Mouse (Mus musculus) lung, embryonic 16.5 days (tissue): ENCODE results near the gene Cptp. TPM values are rescaled to one million over a fixed set of nuclear protein-coding genes. Genes with fewer than 3 reads are reported as not detected.

ENCODE experiments used
- ATAC-seq: fragments of 200-750 bp; cut with Nextera tagmentation; 2 replicates; pipeline ENCODE4 v1.8.0; 2017; ENCODE audit warnings: low read depth, mild to moderate bottlenecking, moderate library complexity
- H3K27ac ChIP-seq: fragments of 300-500 bp; sonication (generic); 2 replicates; pipeline ENCODE4 v1.5.1; 2014; ENCODE audit warnings: mild to moderate bottlenecking, control low read depth, low read length
- H3K27me3 ChIP-seq: fragments of 300-500 bp; sonication (generic); 2 replicates; pipeline ENCODE4 v1.6.1; 2014; ENCODE audit warnings: low read depth, low read length, mixed read lengths; ENCODE audit not compliant: control insufficient read depth, insufficient read depth
- H3K36me3 ChIP-seq: fragments of 300-500 bp; sonication (generic); 2 replicates; pipeline ENCODE4 v1.6.1; 2014; ENCODE audit warnings: low read length; ENCODE audit not compliant: control insufficient read depth, insufficient read depth
- H3K4me1 ChIP-seq: fragments of 300-500 bp; sonication (generic); replicated peaks from 2 replicates; pipeline ENCODE4 v1.6.1; 2014; ENCODE audit warnings: low read length, mixed read lengths; ENCODE audit not compliant: control insufficient read depth, insufficient read depth
- H3K4me2 ChIP-seq: fragments of 300-500 bp; sonication (generic); 2 replicates; pipeline ENCODE4 v1.6.1; 2014; ENCODE audit warnings: low read depth, low read length, control low read depth
- H3K4me3 ChIP-seq: fragments of 300-500 bp; sonication (generic); 2 replicates; pipeline ENCODE4 v1.5.1; 2014; ENCODE audit warnings: mild to moderate bottlenecking, low read length, control low read depth
- H3K9ac ChIP-seq: fragments of 300-500 bp; sonication (generic); 2 replicates; pipeline ENCODE4 v1.6.1; 2014; ENCODE audit warnings: low read length, control low read depth
- H3K9me3 ChIP-seq: fragments of 300-500 bp; sonication (generic); 2 replicates; pipeline ENCODE4 v1.6.1; 2016; ENCODE audit warnings: low read length; ENCODE audit not compliant: control insufficient read depth
- WGBS: fragments of 180-500 bp; shearing (Covaris S2); extraction: QIAGEN DNeasy Blood & Tissue Kit; methylation state at CpG from one replicate; pipeline ENCODE4 v1.1.7; 2014; 5-methylcytosine and 5-hydroxymethylcytosine counted together
- polyA plus RNA-seq: library from polyadenylated mRNA; unstranded; fragments of >200 nt; fragmentation: Nextera tagmentation; extraction: Ambion mirVana; gene quantifications from 2 replicates; pipeline ENCODE4 v1.2.1, GENCODE M21; 2015

The Cptp gene
- polyA plus RNA-seq, 1 experiment from 2014 or later = 16.4 TPM

DNA sequence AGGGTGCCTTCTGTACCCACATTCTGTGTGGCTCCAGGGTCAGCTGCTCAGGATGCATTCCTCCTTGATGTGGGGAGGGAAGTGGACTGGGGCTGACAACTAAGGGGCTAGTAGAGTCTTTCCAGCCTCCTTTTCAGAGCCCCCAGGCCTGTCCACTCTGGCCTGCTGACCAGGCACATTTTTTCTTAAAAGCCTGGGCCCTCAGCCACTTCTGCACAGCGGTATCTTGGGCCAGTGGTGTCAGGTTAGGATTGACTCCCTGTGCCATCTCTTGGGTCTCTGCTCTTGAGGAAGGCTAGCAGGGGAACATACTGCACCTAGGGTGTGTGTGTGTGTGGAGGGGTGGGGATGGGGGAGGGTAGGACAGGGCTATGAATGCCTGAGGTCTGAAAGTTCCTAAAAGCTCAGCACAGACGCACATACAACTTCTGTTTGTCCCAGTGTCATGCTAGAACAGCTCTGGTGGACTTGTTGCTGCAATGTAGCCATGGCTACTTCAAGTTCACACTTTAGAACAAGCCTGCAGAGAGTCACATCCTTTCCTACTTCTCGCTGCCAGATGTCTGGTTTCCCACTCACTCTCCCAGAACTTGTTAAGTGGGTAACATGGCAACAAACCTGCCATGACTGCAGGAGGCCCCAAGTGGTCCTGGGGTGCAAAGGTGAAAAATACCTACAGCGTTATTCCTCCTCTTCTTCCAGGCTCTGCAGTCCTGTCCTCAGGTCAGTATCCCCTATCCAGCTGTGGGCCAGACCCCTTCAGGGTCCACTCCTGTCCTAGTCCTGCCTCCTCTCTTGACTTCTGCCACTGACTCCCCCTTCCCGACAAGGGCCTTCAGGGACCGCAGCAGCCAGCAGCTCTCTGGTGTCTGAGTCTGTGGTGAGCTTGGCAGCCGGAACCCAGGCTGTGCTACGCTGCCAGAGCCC, 28.9 kb downstream of the Cptp start:
- ATAC-seq = peak; percentile 4; the same call in 1 of the 2 replicates
- Histone ChIP-seq H3K9ac (peak overlapping the region; percentile 78), H3K4me1 (peaks cover 37% of the 10 kb centered on the region), H3K4me3 (peak overlapping the region; percentile 67), H3K9me3 (no peaks in the 10 kb centered on the region), H3K4me2 (peak overlapping the region; percentile 92), H3K36me3 (peaks cover 13% of the 10 kb centered on the region), H3K27me3 (peaks cover 8% of the 10 kb centered on the region), H3K27ac (peak overlapping the region; percentile 99)
- WGBS = 8% methylated on average over 8 of the region's 8 CpGs

GRCm38 (mm10) chr4:155839483-155839910, 29.7 kb downstream of the Cptp start, which contains the start of gene Mxra8:
Gene Mxra8, plus strand, starts transcription at chr4:155839680.
- Histone ChIP-seq H3K9me3 (no peaks in the 10 kb centered on the region), H3K4me3 (peak within 1 kb of the TSS; percentile 67), H3K27me3 (peaks cover 8% of the 10 kb centered on the region), H3K4me1 (peaks cover 37% of the 10 kb centered on the region), H3K9ac (peak within 1 kb of the TSS; percentile 78), H3K36me3 (peaks cover 13% of the 10 kb centered on the region), H3K27ac (peak within 1 kb of the TSS; percentile 99), H3K4me2 (peak within 1 kb of the TSS; percentile 92)
- peak; percentile 94 for ATAC-seq
- 4% methylated on average over 16 of the region's 16 CpGs for WGBS

- WGBS = 30% methylated on average over 8 of the region's 8 CpGs
- Histone ChIP-seq H3K27ac (peak overlapping the region; percentile 99), H3K4me3 (no peak overlapping the region), H3K4me1 (peaks cover 45% of the 10 kb centered on the region), H3K9me3 (no peaks in the 10 kb centered on the region), H3K9ac (peak overlapping the region; percentile 28), H3K36me3 (peaks cover 13% of the 10 kb centered on the region), H3K4me2 (peak overlapping the region; percentile 92), H3K27me3 (peaks cover 8% of the 10 kb centered on the region)
- peak; percentile 37 for ATAC-seq
These were observed 30.8 kb downstream of the Cptp start for GRCm38 (mm10) chr4:155838187-155839153.

- Histone ChIP-seq H3K4me2 (peak overlapping the region; percentile 43), H3K4me3 (no peak overlapping the region), H3K9ac (peak overlapping the region; percentile 28; the same call in 1 of the 2 replicates), H3K36me3 (peaks cover 7% of the 10 kb centered on the region), H3K27me3 (peaks cover 8% of the 10 kb centered on the region), H3K4me1 (peaks cover 52% of the 10 kb centered on the region), H3K27ac (peak overlapping the region; percentile 99), H3K9me3 (no peaks in the 10 kb centered on the region)
- WGBS = 39% methylated on average over 11 of the region's 11 CpGs
- peak; percentile 7; the same call in 1 of the 2 replicates for ATAC-seq
These were observed 31.7 kb downstream of the Cptp start for GRCm38 (mm10) chr4:155837404-155838010.

DNA sequence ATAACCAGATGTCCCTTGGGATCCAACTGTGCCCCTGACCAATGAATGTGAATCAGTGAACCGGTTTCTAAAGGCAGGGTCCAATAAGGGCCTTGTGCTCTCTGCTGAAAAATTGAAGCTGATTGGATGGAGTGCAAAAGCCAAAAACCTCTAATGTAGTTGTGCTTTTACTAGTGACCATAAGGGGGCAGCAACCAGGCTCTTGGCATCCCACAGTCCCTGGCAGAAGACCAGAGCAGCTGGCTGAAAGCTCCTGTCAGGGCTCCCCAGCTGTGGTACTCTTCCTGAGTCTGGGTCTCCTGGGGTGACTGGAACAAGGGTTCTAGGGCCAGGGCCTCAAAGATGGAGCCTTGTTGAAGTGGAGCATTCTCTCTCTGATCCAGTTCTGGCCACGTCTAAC, 35.4 kb downstream of the Cptp start:
- WGBS = 17% methylated on average over 2 of the region's 2 CpGs
- Histone ChIP-seq H3K27ac (peak overlapping the region; percentile 79), H3K36me3 (no peaks in the 10 kb centered on the region; the same call in 1 of the 2 replicates), H3K9ac (no peak overlapping the region), H3K9me3 (no peaks in the 10 kb centered on the region), H3K4me1 (peaks cover 40% of the 10 kb centered on the region), H3K27me3 (no peaks in the 10 kb centered on the region), H3K4me2 (0 out of 2 replicates have a peak overlapping the region, but pooled peaks have one; percentile 22), H3K4me3 (no peak overlapping the region)
- ATAC-seq = peak; percentile 32

DNA sequence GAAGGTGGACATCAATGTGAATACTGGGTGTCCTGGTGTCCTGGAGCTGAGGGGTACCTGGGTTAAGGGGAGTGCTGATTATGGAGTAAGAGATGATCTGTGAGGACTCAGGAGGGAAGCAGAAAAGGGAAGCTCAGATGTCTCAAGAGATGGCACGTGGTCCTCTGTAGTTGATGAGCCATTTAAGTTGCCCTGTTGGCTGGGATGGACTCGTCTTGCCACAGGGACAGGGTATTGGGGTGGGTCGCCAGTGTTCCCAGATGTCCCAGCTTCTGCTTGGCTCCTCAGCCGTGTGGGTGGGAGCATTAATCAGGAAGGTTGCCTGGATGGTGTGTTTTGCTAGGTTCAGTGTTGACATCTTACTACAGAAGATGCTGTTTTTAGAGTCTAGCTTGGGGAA, 36.0 kb downstream of the Cptp start:
- H3K9me3 ChIP-seq = no peaks in the 10 kb centered on the region
- H3K27me3 ChIP-seq = no peaks in the 10 kb centered on the region
- no peaks in the 10 kb centered on the region; the same call in 1 of the 2 replicates for H3K36me3 ChIP-seq
- H3K9ac ChIP-seq = no peak overlapping the region
- ATAC-seq = no peak
- H3K27ac ChIP-seq = no peak overlapping the region
- peaks cover 36% of the 10 kb centered on the region for H3K4me1 ChIP-seq
- H3K4me3 ChIP-seq = no peak overlapping the region
- 81% methylated on average over 4 of the region's 4 CpGs for WGBS
- no peak overlapping the region for H3K4me2 ChIP-seq

DNA sequence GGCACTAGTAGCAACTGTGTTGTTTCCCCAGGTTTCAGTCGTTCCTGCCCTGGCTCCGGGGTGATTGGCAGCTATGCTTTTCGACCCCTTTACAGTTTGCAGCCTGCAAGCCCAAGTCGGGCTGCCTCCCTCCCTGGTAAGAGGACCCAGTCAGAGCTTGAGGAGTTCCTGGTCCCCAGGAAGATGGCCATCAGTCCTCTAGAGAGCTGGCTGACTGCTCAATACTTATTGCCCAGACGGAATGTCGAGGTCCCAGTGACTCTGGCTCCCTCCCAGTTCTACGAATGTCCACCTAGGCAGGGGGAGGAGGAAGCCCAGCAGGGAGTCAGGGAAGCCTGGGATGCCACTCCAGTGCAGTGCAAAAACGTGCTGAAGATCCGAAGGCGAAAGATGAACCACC, 36.9 kb downstream of the Cptp start:
- no peak for ATAC-seq
- Histone ChIP-seq H3K36me3 (peaks cover 6% of the 10 kb centered on the region), H3K9ac (peak overlapping the region; percentile 94)

GRCm38 (mm10) chr4:155831831-155832230, 37.4 kb downstream of the Cptp start:
- Histone ChIP-seq H3K9ac (peak overlapping the region; percentile 94), H3K4me1 (peaks cover 24% of the 10 kb centered on the region), H3K27ac (peak overlapping the region; percentile 96), H3K4me2 (peak overlapping the region; percentile 89), H3K36me3 (peaks cover 11% of the 10 kb centered on the region), H3K9me3 (no peaks in the 10 kb centered on the region), H3K4me3 (peak overlapping the region; percentile 88), H3K27me3 (no peaks in the 10 kb centered on the region)
- ATAC-seq = no peak
- WGBS = under 1% methylated on average over 25 of the region's 25 CpGs

More for the DNA sequence above, 36.9 kb downstream of the Cptp start:
- WGBS = 47% methylated on average over 10 of the region's 10 CpGs
- H3K9me3 ChIP-seq = no peaks in the 10 kb centered on the region
- peak overlapping the region; percentile 88 for H3K4me3 ChIP-seq
- H3K27me3 ChIP-seq = no peaks in the 10 kb centered on the region
- peaks cover 27% of the 10 kb centered on the region for H3K4me1 ChIP-seq
- peak overlapping the region; percentile 89 for H3K4me2 ChIP-seq
- H3K27ac ChIP-seq = peak overlapping the region; percentile 23; the same call in 1 of the 2 replicates
